Mouse (Mus musculus) E14TG2a.4 (cell line): ENCODE measurements around the gene Pcyt1a.
A peak's percentile ranks its signal among the peaks of the same experiment; 100 is the strongest.

Experiments
- CTCF ChIP-seq: conservative IDR thresholded peaks from 2 replicates; pipeline ENCODE4 v1.5.1; 2014; ENCODE audit warnings: low read length
- NANOG ChIP-seq: IDR thresholded peaks from 2 replicates; pipeline ENCODE4 v1.6.1; 2014; ENCODE audit warnings: borderline replicate concordance, low read length, mixed read lengths

- TF ChIP-seq CTCF (no peak), NANOG (peak; percentile 13; the same call in 1 of the 2 replicates)
These were observed 79.9 kb downstream of the Pcyt1a start for GRCm38 (mm10) chr16:32510399-32511337.
